Mouse (Mus musculus) heart, embryonic 13.5 days (tissue): ENCODE measurements around the gene Hs6st1. TPM values are rescaled to one million over a fixed set of nuclear protein-coding genes. Genes with fewer than 3 reads are reported as not detected.

Source experiments
- ATAC-seq: fragments of 200-750 bp; cut with Nextera tagmentation; 2 replicates; pipeline ENCODE4 v1.8.0; 2017; ENCODE audit warnings: moderate TSS enrichment; ENCODE audit not compliant: insufficient number of reproducible peaks, low FRiP score, low TSS enrichment; ENCODE audit errors: extremely low read depth
- H3K27ac ChIP-seq: fragments of 300-500 bp; sonication (generic); replicated peaks from 2 replicates; pipeline ENCODE4 v1.5.1; 2015; ENCODE audit warnings: moderate library complexity, mild to moderate bottlenecking, inconsistent platforms
- H3K27me3 ChIP-seq: fragments of 300-500 bp; sonication (generic); replicated peaks from 2 replicates; pipeline ENCODE4 v1.6.1; 2015; ENCODE audit warnings: mild to moderate bottlenecking, inconsistent platforms
- H3K36me3 ChIP-seq: fragments of 300-500 bp; sonication (generic); 2 replicates; pipeline ENCODE4 v1.6.1; 2015; ENCODE audit warnings: mild to moderate bottlenecking, inconsistent platforms
- H3K4me1 ChIP-seq: fragments of 300-500 bp; sonication (generic); 2 replicates; pipeline ENCODE4 v1.6.1; 2015; ENCODE audit warnings: inconsistent platforms
- H3K4me2 ChIP-seq: fragments of 300-500 bp; sonication (generic); 2 replicates; pipeline ENCODE4 v1.6.1; 2015; ENCODE audit warnings: inconsistent platforms, mild to moderate bottlenecking, moderate library complexity
- H3K4me3 ChIP-seq: fragments of 300-500 bp; sonication (generic); 2 replicates; pipeline ENCODE4 v1.5.1; 2015; ENCODE audit warnings: moderate library complexity, mild to moderate bottlenecking, inconsistent platforms
- H3K9ac ChIP-seq: fragments of 300-500 bp; sonication (generic); 2 replicates; pipeline ENCODE4 v1.6.1; 2015; ENCODE audit warnings: inconsistent platforms, mild to moderate bottlenecking, moderate library complexity
- H3K9me3 ChIP-seq: fragments of 300-500 bp; sonication (generic); 2 replicates; pipeline ENCODE4 v1.6.1; 2016; ENCODE audit warnings: inconsistent platforms
- WGBS: fragments of 180-500 bp; shearing (Covaris S2); methylation state at CpG from one replicate; pipeline ENCODE4 v1.1.7; 2015; ENCODE audit warnings: mixed read lengths; 5-methylcytosine and 5-hydroxymethylcytosine counted together
- polyA plus RNA-seq: library from polyadenylated mRNA; unstranded; fragments of >200 nt; fragmentation: Nextera tagmentation; extraction: Ambion mirVana; gene quantifications from 2 replicates; pipeline ENCODE4 v1.2.1, GENCODE M21; 2015

Hs6st1 gene
- polyA plus RNA-seq, 1 experiment from 2014 or later, result 4.2 TPM

- Histone ChIP-seq H3K4me3 (no peak overlapping the region), H3K4me2 (no peak overlapping the region), H3K27ac (no peak overlapping the region), H3K4me1 (peaks cover 10% of the 10 kb centered on the region), H3K9ac (no peak overlapping the region), H3K27me3 (no peaks in the 10 kb centered on the region), H3K9me3 (no peaks in the 10 kb centered on the region), H3K36me3 (no peaks in the 10 kb centered on the region)
- no peak for ATAC-seq
- WGBS, result 81% methylated on average over 7 of the region's 7 CpGs
Measured at GRCm38 (mm10) chr1:36054967-36055357, 13.2 kb upstream of the Hs6st1 start.

DNA sequence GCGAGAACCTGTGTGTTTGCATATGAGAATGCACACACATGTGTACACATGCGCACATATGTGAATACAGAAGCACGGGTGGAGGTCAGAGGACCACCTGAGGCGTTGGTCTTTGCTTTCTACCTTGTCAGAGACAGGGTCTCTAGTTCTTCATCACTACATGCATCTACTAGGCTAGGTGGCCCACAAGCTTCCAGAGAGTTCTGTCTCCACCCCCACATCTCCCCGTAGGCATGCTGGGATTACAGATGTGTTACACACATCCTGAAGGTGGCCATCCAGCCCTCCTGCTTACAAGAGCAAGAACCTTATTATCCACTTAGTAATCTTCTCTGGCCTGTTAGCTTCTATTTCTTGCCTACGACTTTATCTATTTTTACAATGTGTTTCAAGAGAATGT, 8.8 kb upstream of the Hs6st1 start:
- Histone ChIP-seq H3K9ac (no peak overlapping the region), H3K4me1 (peaks cover 35% of the 10 kb centered on the region), H3K9me3 (no peaks in the 10 kb centered on the region), H3K27ac (peak overlapping the region; percentile 58; the same call in 1 of the 2 replicates), H3K36me3 (no peaks in the 10 kb centered on the region), H3K4me3 (no peak overlapping the region), H3K4me2 (no peak overlapping the region), H3K27me3 (no peaks in the 10 kb centered on the region)
- 78% methylated on average over 6 of the region's 6 CpGs for WGBS
- ATAC-seq, result no peak

DNA sequence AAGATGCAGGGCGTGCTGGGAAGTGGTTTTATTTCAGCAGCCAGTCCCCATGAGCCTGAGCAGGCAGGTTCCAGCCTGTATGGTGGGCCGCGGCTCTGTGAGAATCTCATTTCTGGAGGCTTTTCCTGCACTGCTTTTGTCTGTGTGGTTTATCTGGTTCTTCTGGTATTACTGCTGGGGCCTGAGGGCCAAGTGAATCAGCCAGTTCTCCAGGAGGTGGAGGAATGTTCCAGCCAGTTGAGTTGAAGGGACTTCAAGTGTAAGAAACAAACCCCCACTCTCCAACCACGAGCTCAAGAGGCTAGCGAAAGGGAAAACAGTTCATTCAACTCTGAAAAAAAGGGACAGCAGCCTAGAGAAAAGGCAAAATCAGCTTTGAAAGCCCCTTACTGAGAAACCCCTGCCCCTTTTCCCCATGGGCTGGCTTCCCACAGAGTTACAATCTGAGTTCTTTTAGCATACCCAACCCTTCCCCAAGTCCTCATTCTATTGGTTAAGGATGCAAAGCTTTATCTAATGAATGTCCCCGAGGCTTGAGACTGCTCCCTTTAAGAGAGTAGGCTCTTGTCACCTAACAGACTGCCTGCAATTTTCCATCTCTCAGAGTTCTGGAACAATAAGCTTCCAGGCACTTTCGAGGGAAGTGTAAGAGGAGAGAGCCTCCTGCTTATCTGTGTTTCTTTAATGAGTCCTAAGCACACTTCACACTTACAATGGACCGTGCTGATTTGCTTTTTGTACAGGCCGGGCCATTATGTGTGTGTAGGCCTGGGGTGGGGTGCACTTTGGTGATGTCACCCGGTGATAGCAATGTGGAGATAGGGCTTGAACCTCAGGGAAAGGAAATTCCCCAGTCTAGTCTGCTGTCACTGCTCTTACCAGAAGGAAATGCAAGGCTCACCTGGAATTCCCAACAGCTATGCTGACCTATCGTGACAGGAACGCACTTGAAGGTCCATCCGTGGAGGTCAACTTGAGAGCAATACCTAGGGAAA, 7.9 kb upstream of the Hs6st1 start:
- WGBS, result 27% methylated on average over 13 of the region's 13 CpGs
- H3K4me3 ChIP-seq, result no peak overlapping the region
- peaks cover 43% of the 10 kb centered on the region for H3K4me1 ChIP-seq
- no peak overlapping the region for H3K4me2 ChIP-seq
- no peaks in the 10 kb centered on the region for H3K27me3 ChIP-seq
- no peaks in the 10 kb centered on the region for H3K9me3 ChIP-seq
- peak overlapping the region; percentile 58 for H3K27ac ChIP-seq
- no peaks in the 10 kb centered on the region for H3K36me3 ChIP-seq
- no peak for ATAC-seq
- H3K9ac ChIP-seq, result peak overlapping the region; percentile 28; the same call in 1 of the 2 replicates

GRCm38 (mm10) chr1:36061211-36061915, 6.8 kb upstream of the Hs6st1 start:
- 85% methylated on average over 11 of the region's 11 CpGs for WGBS
- H3K4me1 ChIP-seq, result peaks cover 52% of the 10 kb centered on the region
- 0 out of 2 replicates have a peak overlapping the region, but pooled peaks have one; percentile 58 for H3K27ac ChIP-seq
- H3K4me3 ChIP-seq, result no peak overlapping the region
- H3K36me3 ChIP-seq, result no peaks in the 10 kb centered on the region
- H3K9ac ChIP-seq, result no peak overlapping the region
- H3K9me3 ChIP-seq, result no peaks in the 10 kb centered on the region
- ATAC-seq, result no peak
- H3K27me3 ChIP-seq, result no peaks in the 10 kb centered on the region
- no peak overlapping the region for H3K4me2 ChIP-seq

GRCm38 (mm10) chr1:36062088-36062805, 6.0 kb upstream of the Hs6st1 start:
- peaks cover 55% of the 10 kb centered on the region for H3K4me1 ChIP-seq

GRCm38 (mm10) chr1:36062826-36063640, 5.2 kb upstream of the Hs6st1 start:
- Histone ChIP-seq H3K36me3 (no peaks in the 10 kb centered on the region), H3K27me3 (no peaks in the 10 kb centered on the region), H3K4me3 (no peak overlapping the region), H3K27ac (no peak overlapping the region), H3K4me2 (no peak overlapping the region), H3K4me1 (peaks cover 62% of the 10 kb centered on the region), H3K9me3 (no peaks in the 10 kb centered on the region), H3K9ac (no peak overlapping the region)
- WGBS, result 82% methylated on average over 9 of the region's 9 CpGs
- ATAC-seq, result no peak

More at GRCm38 (mm10) chr1:36062088-36062805, 6.0 kb upstream of the Hs6st1 start:
- no peaks in the 10 kb centered on the region for H3K9me3 ChIP-seq
- no peak overlapping the region for H3K4me2 ChIP-seq
- H3K9ac ChIP-seq, result no peak overlapping the region
- H3K4me3 ChIP-seq, result no peak overlapping the region
- no peak for ATAC-seq
- 66% methylated on average over 11 of the region's 11 CpGs for WGBS
- H3K36me3 ChIP-seq, result no peaks in the 10 kb centered on the region
- no peaks in the 10 kb centered on the region for H3K27me3 ChIP-seq
- no peak overlapping the region for H3K27ac ChIP-seq

- ATAC-seq, result no peak
- no peaks in the 10 kb centered on the region for H3K27me3 ChIP-seq
- H3K9me3 ChIP-seq, result no peaks in the 10 kb centered on the region
- no peak overlapping the region for H3K4me2 ChIP-seq
- H3K36me3 ChIP-seq, result no peaks in the 10 kb centered on the region
- whole genome bisulfite sequencing, result 70% methylated on average over 2 of the region's 2 CpGs
- no peak overlapping the region for H3K27ac ChIP-seq
- H3K9ac ChIP-seq, result no peak overlapping the region
- no peak overlapping the region for H3K4me3 ChIP-seq
- peaks cover 62% of the 10 kb centered on the region for H3K4me1 ChIP-seq
Measured at GRCm38 (mm10) chr1:36063641-36063955, 4.6 kb upstream of the Hs6st1 start.

- Histone ChIP-seq H3K4me2 (peak overlapping the region; percentile 66), H3K27ac (no peak overlapping the region), H3K4me3 (no peak overlapping the region), H3K4me1 (peaks cover 64% of the 10 kb centered on the region), H3K9me3 (no peaks in the 10 kb centered on the region), H3K27me3 (no peaks in the 10 kb centered on the region), H3K9ac (peak overlapping the region; percentile 75), H3K36me3 (no peaks in the 10 kb centered on the region)
- ATAC-seq, result no peak
- 54% methylated on average over 4 of the region's 4 CpGs for WGBS
Measured at GRCm38 (mm10) chr1:36064223-36064622, 4.0 kb upstream of the Hs6st1 start.

DNA sequence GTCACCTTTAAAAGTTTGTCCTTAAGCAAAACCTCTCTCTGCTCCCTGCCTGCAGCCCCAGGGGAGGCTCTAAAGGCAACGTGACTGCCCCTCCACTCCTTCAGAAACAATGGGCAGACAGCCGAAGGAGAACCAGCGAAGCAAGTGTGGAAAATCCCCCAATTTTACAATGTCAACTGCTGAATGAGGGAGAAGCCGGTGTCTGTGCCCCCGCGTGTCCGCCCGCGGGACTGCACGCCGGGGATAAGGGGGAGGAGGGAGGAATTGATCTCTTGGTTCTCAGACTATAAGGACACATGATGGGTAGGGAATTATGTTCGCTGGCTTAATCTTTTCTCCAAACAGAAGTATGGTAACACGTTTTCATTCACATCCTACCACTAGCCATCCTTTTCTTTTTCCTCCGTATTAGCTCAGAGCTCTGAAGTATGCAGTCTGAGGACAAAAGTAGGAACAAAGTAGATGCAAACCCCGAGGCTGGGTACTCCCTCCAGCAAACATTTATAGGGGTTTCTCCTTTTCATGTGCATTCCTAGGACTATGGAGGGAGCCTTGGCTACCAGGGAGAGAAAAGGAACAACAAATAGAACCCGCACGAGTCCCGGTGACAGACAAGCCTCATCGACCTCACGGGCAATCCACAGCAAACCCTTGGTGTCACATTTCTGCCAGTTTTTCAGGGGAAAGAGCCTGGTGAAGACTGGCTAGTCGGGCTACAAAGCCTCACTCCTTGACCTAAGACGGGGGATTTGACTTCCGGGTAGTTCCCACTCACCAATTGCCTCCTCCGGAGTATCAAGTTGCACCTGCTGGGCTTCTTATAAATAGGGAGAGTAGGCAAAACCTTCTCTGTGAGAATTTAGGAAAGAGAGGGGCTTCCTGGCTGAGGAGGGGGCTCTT, 3.1 kb upstream of the Hs6st1 start:
- H3K9ac ChIP-seq, result peak overlapping the region; percentile 75
- H3K4me2 ChIP-seq, result peak overlapping the region; percentile 66
- no peaks in the 10 kb centered on the region for H3K36me3 ChIP-seq
- H3K27ac ChIP-seq, result peak overlapping the region; percentile 51
- peak overlapping the region; percentile 31 for H3K4me3 ChIP-seq
- 1% methylated on average over 24 of the region's 24 CpGs for WGBS
- H3K27me3 ChIP-seq, result no peaks in the 10 kb centered on the region
- H3K4me1 ChIP-seq, result peaks cover 64% of the 10 kb centered on the region
- no peaks in the 10 kb centered on the region for H3K9me3 ChIP-seq
- no peak for ATAC-seq

DNA sequence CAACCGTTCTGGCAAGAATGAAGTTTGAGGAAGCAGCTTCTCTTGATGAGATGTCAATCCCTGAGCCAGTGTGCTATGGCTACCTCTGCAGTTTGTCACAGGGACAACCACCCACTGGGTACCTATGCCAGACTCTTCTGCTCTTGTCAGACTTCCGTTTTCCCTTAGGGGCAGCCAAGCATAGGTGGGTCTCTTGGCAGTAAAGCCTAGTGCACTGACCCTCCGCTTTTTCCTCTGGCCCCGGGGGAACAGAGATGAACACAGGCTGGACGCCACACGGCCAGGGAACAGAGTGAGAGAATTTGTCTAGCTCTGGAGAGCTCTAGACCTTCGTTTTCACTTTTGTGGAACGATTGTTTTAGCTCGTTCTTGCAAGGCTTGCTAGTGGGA, 2.4 kb upstream of the Hs6st1 start:
- no peak overlapping the region for H3K27ac ChIP-seq
- no peak for ATAC-seq
- H3K4me1 ChIP-seq, result peaks cover 64% of the 10 kb centered on the region
- peak overlapping the region; percentile 31; the same call in 1 of the 2 replicates for H3K4me3 ChIP-seq
- WGBS, result 57% methylated on average over 9 of the region's 9 CpGs
- H3K4me2 ChIP-seq, result peak overlapping the region; percentile 66
- H3K27me3 ChIP-seq, result no peaks in the 10 kb centered on the region
- H3K36me3 ChIP-seq, result no peaks in the 10 kb centered on the region
- no peaks in the 10 kb centered on the region for H3K9me3 ChIP-seq
- peak overlapping the region; percentile 63; the same call in 1 of the 2 replicates for H3K9ac ChIP-seq
